Comparison of ENCODE assay signal across 7 mouse cellular contexts in genomic region chr5:104046256-104047199, GRCm38 (mm10). TPM values are rescaled to one million over a fixed set of nuclear protein-coding genes. Genes with fewer than 3 reads are reported as not detected.
DNase-seq lines count a peak whose midpoint lies in the region; ATAC-seq lines count a peak whose summit lies in the region.

Gene Nudt9 (plus strand): TSS chr5:104046306.

- intact Hi-C loops in gastrocnemius, postnatal 36 days (cut with DNase I): no loop called here
- intact Hi-C loops in left cerebral cortex, postnatal 25 days (cut with DNase I): loop anchor here (5.0 kb wide), 1 partner anchor 134 kb away; the partner anchor contains the start of gene Klhl8

- 0 out of 2 replicates have a peak, but pooled peaks cover 4% of the 10 kb centered on the region for H3K36me3 ChIP-seq in intestine, embryonic 15.5 days
- H3K36me3 ChIP-seq in midbrain, embryonic 10.5 days: peaks cover 12% of the 10 kb centered on the region

- 5% methylated on average over 90 of the region's 90 CpGs for WGBS in intestine, embryonic 15.5 days
- 5% methylated on average over 90 of the region's 90 CpGs for WGBS in midbrain, embryonic 10.5 days

- peak; percentile 99 for DNase-seq in adrenal gland, adult 2 months
- peak; percentile 97 for DNase-seq in embryo, embryonic 11.5 days (ENCODE audit: low read depth, low spot score)
- peak; percentile 92 to 96 for DNase-seq in gastrocnemius, postnatal 36 days
- DNase-seq in left cerebral cortex, postnatal 25 days (ENCODE audit: low spot score in 2 of 2): peak; percentile 99
- DNase-seq in midbrain, embryonic 10.5 days (ENCODE audit: low spot score): peak; percentile 99
- DNase-seq in right cerebral cortex, postnatal 4 days: peak; percentile 91

- peak within 1 kb of the TSS; percentile 89 for H3K4me3 ChIP-seq in intestine, embryonic 15.5 days (replicated peaks)
- peak within 1 kb of the TSS; percentile 68 for H3K4me3 ChIP-seq in midbrain, embryonic 10.5 days

- peak within 1 kb of the TSS; percentile 87 for H3K27ac ChIP-seq in intestine, embryonic 15.5 days
- H3K27ac ChIP-seq in midbrain, embryonic 10.5 days (replicated peaks): peak within 1 kb of the TSS; percentile 87

- H3K4me2 ChIP-seq in intestine, embryonic 15.5 days (replicated peaks): peak within 1 kb of the TSS; percentile 66

- H3K9ac ChIP-seq in intestine, embryonic 15.5 days: peak within 1 kb of the TSS; percentile 89

- H3K9me3 ChIP-seq in intestine, embryonic 15.5 days: no peaks in the 10 kb centered on the region
- H3K9me3 ChIP-seq in midbrain, embryonic 10.5 days (replicated peaks): no peaks in the 10 kb centered on the region

- peaks cover 5% of the 10 kb centered on the region for H3K4me1 ChIP-seq in intestine, embryonic 15.5 days (replicated peaks)
- H3K4me1 ChIP-seq in midbrain, embryonic 10.5 days: peaks cover 21% of the 10 kb centered on the region

- peak; percentile 98 for ATAC-seq in intestine, embryonic 15.5 days

- H3K27me3 ChIP-seq in intestine, embryonic 15.5 days (replicated peaks): no peaks in the 10 kb centered on the region
- no peaks in the 10 kb centered on the region for H3K27me3 ChIP-seq in midbrain, embryonic 10.5 days (ENCODE audit: low read depth, poor library complexity, severe bottlenecking)

RNA-seq across cellular contexts. Expression of gene Nudt9, which starts in this region (rescaled TPM):
- 10 to 100 TPM; 63.0 to 73.2 TPM for total RNA-seq in adrenal gland, adult 2 months (2021)
- polyA plus RNA-seq in adrenal gland, adult 2 months (2012; rRNA removed): 101 and 113 TPM in 2 replicates
- total RNA-seq in gastrocnemius, postnatal 36 days (2021): 10 to 100 TPM; 58.1 to 59.3 TPM
- 61.7 and 63.6 TPM in 2 replicates for polyA plus RNA-seq in intestine, embryonic 15.5 days (2015; fragmentation: Nextera tagmentation; extraction: Ambion mirVana)
- total RNA-seq in left cerebral cortex, postnatal 25 days (2021): 10 to 100 TPM; 59.4 to 59.9 TPM
- 65.7 and 70.2 TPM in 2 replicates for polyA plus RNA-seq in midbrain, embryonic 10.5 days (2016; fragmentation: Nextera tagmentation; extraction: Ambion mirVana)

Comparison
In these comparisons a context has a peak if more than half of its experiments do, and no peak if none do; other contexts are left out.
1. Peak in every context shown above with its lines: DNase-seq, ATAC-seq, H3K4me3 ChIP-seq and H3K27ac ChIP-seq.